Mouse (Mus musculus) urinary bladder, postnatal 0 days (tissue): Measurements from ENCODE around the gene Mrpl53. TPM values are rescaled to one million over a fixed set of nuclear protein-coding genes. Genes with fewer than 3 reads are reported as not detected.

Experiments used
- microRNA counts: library from miRNA; unstranded; fragments of <30 nt; microRNA quantifications from one replicate; lab custom pipeline; 2016
- microRNA-seq: library from miRNA; unstranded; fragments of <30 nt; microRNA quantifications from one replicate; pipeline ENCODE4, GENCODE M21; 2016
- polyA plus RNA-seq: library from polyadenylated mRNA; unstranded; fragments of >200 nt; fragmentation: Nextera tagmentation; extraction: Ambion mirVana; gene quantifications from 2 replicates; pipeline ENCODE4 v1.2.1, GENCODE M21; 2015

The Mrpl53 gene
- 127 TPM in 2 replicates for polyA plus RNA-seq

GRCm38 (mm10) chr6:83108762-83109668 is at the start of gene Mrpl53:
TSS of gene Mrpl53 (plus strand) at chr6:83109040.

GRCm38 (mm10) chr6:83070247-83070310 is 38.8 kb upstream of the Mrpl53 start, which contains the start of gene Tlx2:
TSS of gene Tlx2 (minus strand) at chr6:83070293.

GRCm38 (mm10) chr6:83077630-83078323 is 31.1 kb upstream of the Mrpl53 start, which contains the start of gene Pcgf1:
TSS of gene Pcgf1 (plus strand) at chr6:83077869.

GRCm38 (mm10) chr6:83086121-83087035 is 22.5 kb upstream of the Mrpl53 start, which contains the start of gene Lbx2:
TSS of gene Lbx2 (plus strand) at chr6:83086367.

GRCm38 (mm10) chr6:83101316-83101687 is 7.5 kb upstream of the Mrpl53 start, which contains the start of the genes Ccdc142 and Gm42688:
TSS of gene Ccdc142 (plus strand) at chr6:83101601.
TSS of gene Gm42688 (plus strand) at chr6:83101617.

GRCm38 (mm10) chr6:83115011-83115671 is 6.3 kb downstream of the Mrpl53 start, which contains the start of gene Mogs:
TSS of gene Mogs (plus strand) at chr6:83115496.

GRCm38 (mm10) chr6:83120930-83121862 is 12.4 kb downstream of the Mrpl53 start, which contains the start of gene Wbp1:
TSS of gene Wbp1 (minus strand) at chr6:83121559.

GRCm38 (mm10) chr6:83125331-83125730 is 16.5 kb downstream of the Mrpl53 start, which contains the start of gene Ino80b:
TSS of gene Ino80b (minus strand) at chr6:83125431.

GRCm38 (mm10) chr6:83134951-83135513 is 26.2 kb downstream of the Mrpl53 start, which contains the start of gene Rtkn:
TSS of gene Rtkn (plus strand) at chr6:83135463.

GRCm38 (mm10) chr6:83156259-83156684 is 47.4 kb downstream of the Mrpl53 start, which contains the start of the genes Wdr54 and 1700003E16Rik:
TSS of gene Wdr54 (minus strand) at chr6:83156397.
TSS of gene 1700003E16Rik (plus strand) at chr6:83156404.

MicroRNAs within 50 kb of the gene (microRNA counts, 519-probe panel; counts per million panel counts)
- microRNA mmu-miR-3470a+mmu-miR-3470b (lab: Ali Mortazavi, UCI): not detected

Small RNAs within 50 kb of the gene (microRNA-seq; reads per million reads assigned to microRNA genes)
- not detected for gene Mir3470a

Other genes starting within 250 kb of the Mrpl53 start
- gene Sema4f, start 169.3 kb upstream of the Mrpl53 start, polyA plus RNA-seq: 0.08 and 0.22 TPM in 2 replicates
- gene M1ap, start 162.1 kb upstream of the Mrpl53 start, polyA plus RNA-seq: 0.23 and 0.34 TPM in 2 replicates
- gene Dok1, start 75.6 kb upstream of the Mrpl53 start, polyA plus RNA-seq: 20.9 TPM in 2 replicates
- gene Loxl3, start 74.9 kb upstream of the Mrpl53 start, polyA plus RNA-seq: 9.6 and 9.8 TPM in 2 replicates
- gene Aup1, start 54.5 kb upstream of the Mrpl53 start, polyA plus RNA-seq: 130 and 134 TPM in 2 replicates
- gene Htra2, start 53.8 kb upstream of the Mrpl53 start, polyA plus RNA-seq: 66.1 and 69.7 TPM in 2 replicates
- gene Dqx1, start 51.2 kb upstream of the Mrpl53 start, polyA plus RNA-seq: 3.3 and 4.1 TPM in 2 replicates
- 0.46 and 0.62 TPM in 2 replicates for gene Tlx2, start 38.7 kb upstream of the Mrpl53 start, polyA plus RNA-seq
- 9.2 and 12.1 TPM in 2 replicates for gene Pcgf1, start 31.2 kb upstream of the Mrpl53 start, polyA plus RNA-seq
- gene Lbx2, start 22.7 kb upstream of the Mrpl53 start, polyA plus RNA-seq: 0.21 TPM in 1 of 2 replicates, not detected in the other
- gene Ccdc142, start 7.4 kb upstream of the Mrpl53 start, polyA plus RNA-seq: 0.71 and 0.80 TPM in 2 replicates
- 0.82 and 1.1 TPM in 2 replicates for gene Gm42688, start 7.4 kb upstream of the Mrpl53 start, polyA plus RNA-seq
- gene Mogs, start 6.5 kb downstream of the Mrpl53 start, polyA plus RNA-seq: 18.7 and 21.6 TPM in 2 replicates
- 48.6 and 53.4 TPM in 2 replicates for gene Wbp1, start 12.5 kb downstream of the Mrpl53 start, polyA plus RNA-seq
- gene Ino80b, start 16.4 kb downstream of the Mrpl53 start, polyA plus RNA-seq: 7.6 and 8.2 TPM in 2 replicates
- gene Rtkn, start 26.4 kb downstream of the Mrpl53 start, polyA plus RNA-seq: 7.2 and 9.3 TPM in 2 replicates
- gene Wdr54, start 47.4 kb downstream of the Mrpl53 start, polyA plus RNA-seq: 1.6 and 1.8 TPM in 2 replicates
- gene 1700003E16Rik, start 47.4 kb downstream of the Mrpl53 start, polyA plus RNA-seq: 0.51 and 0.66 TPM in 2 replicates
- 62.5 and 72.3 TPM in 2 replicates for gene Dctn1, start 56.9 kb downstream of the Mrpl53 start, polyA plus RNA-seq
- 0.17 TPM in 1 of 2 replicates, not detected in the other for gene Slc4a5, start 110.8 kb downstream of the Mrpl53 start, polyA plus RNA-seq
- gene Mthfd2, start 216.9 kb downstream of the Mrpl53 start, polyA plus RNA-seq: 26.2 and 28.9 TPM in 2 replicates
- 36.6 and 42.2 TPM in 2 replicates for gene Mob1a, start 217.0 kb downstream of the Mrpl53 start, polyA plus RNA-seq
- gene Bola3, start 240.1 kb downstream of the Mrpl53 start, polyA plus RNA-seq: 134 and 157 TPM in 2 replicates